Mouse (Mus musculus): ENCODE data around the gene Srrd.

Srrd gene

DNA sequence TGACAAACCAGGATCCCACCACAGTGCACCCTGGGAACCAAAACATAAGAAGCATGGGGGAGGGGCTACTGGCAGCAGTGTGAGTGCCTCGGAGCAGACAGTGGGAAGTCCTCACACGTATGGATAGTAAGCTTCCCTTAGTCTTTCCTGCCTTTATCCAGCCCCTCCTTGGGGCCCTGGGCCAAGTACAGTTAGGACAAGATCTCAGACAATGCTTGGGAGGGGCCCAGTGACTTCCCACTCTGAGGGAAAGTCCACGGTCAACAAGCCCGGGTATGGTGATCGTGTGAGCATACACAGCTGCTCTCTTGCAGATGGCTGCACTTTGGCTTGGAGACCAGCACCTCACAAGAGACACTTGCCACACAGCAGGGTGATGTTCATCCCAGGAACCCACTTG, 25.5 kb downstream of the Srrd start:
- no peak for DNase-seq (ENCODE audit: low spot score in 2 of 2)

DNA sequence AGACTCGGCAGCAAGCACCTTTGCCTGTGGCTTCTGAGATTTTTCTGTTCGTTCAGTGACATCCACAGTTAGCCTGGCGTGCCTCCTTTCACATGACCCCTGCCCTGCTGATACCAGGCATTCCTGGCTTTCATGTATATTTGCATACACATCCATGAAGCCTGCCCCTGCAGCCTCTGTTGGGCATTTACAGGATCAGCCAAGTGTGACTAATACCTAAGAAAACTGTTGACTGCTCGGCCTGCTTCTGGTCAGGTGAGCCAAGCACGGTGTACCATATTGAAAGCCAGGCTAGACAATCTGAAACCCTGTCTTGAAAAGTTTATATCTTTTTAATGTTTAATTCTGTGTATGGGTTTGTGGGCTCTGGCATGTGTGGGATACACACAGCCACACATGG, 26.4 kb downstream of the Srrd start:
- DNase-seq (ENCODE audit: low spot score in 2 of 2) = no peak

DNA sequence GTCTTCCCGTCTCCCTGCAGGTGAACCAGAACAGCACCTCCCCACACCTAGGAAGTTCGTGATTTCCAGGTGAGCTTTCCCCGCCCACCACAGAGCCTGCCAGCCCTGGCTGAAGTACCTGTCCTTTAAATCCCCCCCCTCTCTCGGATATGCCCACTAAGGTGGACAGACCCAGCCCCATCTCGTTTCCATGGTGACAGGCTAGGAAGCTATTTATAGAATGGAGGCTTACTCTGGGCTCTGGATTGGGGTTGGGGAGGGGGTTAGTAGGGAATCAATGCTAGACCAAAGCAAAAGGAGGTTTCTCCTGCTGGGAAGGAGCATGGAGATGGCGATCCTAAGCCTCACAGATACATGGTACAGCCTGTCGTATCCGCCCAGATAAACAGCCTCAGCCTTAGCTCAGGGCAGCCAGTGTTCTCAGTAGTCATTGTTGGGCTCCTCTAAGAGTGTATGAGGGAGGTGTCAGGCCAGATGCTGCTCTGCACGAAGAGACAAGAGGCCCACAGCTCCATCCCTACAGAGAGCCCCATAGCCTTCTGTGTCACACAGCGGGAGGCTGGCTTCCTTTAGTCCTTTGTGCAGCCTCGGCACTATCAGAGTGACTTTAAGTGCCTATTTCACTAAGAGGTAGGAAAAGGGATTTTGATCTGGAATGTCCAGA, 29.5 kb downstream of the Srrd start:
- DNase-seq (ENCODE audit: low spot score in 2 of 2) = no peak

DNA sequence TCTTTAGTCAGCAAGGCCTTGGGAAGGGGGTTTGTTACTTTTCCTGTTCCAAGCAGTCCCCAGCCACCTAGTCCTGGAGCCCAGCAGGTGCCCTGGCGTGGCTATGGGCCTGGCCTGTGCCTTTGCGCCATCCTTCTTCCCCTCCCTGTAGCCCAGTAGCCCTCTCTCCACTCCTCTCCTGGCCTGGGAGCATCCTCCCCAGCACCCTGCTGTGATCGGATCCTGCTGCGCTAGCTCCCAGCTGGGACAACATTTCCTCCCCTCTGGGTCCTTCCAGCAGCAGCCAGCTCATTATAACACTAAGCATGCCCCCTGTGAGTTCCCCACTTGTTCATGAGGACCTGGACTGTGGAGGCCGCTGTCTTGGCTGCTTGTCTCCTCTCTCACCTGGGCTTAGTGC, 37.0 kb downstream of the Srrd start:
- no peak for DNase-seq (ENCODE audit: low spot score in 2 of 2)

DNA sequence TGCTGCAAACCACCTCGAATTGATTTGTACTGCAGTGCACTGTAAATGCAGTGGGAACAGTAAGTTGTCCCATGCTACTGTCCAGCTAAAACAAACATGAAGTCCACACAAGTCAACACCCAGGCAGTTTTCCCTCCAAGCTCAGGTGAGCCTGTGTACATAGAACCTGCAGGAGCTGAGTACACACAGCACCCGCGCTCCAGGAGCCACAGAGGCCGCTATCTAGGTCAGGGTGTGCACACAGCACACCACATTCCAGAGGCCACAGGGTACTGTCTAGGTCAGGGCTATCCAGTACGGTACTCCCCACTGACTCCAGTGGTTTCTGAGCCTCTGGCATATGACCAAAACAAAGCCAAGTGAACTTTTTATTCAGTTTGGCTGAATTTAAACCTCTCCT, 40.5 kb downstream of the Srrd start:
- DNase-seq (ENCODE audit: low spot score in 2 of 2) = no peak

DNA sequence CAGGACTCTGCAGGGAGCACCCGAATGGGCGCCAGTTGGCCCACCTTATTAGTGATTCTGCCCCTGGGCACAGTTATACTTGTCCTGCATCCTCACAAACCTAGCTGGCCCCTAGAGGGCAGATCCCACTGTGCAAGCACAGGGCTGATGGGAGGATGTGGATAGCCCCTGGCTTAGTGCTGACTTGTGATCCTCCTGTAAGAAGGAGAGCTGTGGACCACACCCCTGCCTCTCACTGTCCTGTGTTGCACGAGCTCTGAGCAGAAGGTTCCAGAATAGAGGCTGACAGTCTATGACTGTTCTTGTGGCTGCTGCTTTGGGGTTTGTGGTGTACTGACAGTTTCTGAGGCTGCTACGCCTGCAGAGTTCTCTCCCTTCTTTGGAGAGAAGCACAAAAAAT, 41.1 kb downstream of the Srrd start:
- DNase-seq (ENCODE audit: low spot score in 2 of 2) = peak; percentile 54 to 69

DNA sequence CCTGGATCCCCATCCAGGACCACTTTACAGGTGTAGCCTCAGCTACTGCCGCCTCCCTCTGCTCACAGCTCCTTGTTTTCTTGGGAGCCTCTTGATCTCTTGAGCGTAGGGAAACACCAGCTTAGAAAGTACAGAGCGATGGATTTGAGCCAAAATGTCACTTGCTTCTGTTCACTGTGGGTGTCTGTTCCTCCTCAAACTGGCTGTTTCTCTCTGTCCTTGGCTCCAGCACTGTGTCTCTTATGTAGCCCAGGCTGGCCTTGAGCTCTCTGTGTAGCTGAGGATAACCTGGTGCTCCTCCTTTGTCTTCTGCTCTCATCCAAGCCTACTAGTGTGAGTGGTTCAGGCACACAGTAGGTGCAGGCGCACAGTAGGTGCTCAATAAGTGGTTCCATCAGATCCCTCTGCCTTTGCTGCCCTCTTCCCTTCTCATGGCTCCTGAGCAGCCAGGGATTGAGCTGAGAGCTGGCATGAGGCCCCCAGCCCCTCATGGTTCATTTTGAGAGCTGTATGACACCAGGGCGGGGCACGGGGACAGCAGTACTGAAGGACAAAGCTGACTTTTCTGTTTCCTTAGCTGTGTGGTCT, 42.0 kb downstream of the Srrd start:
- no peak for DNase-seq (ENCODE audit: low spot score in 2 of 2)

DNA sequence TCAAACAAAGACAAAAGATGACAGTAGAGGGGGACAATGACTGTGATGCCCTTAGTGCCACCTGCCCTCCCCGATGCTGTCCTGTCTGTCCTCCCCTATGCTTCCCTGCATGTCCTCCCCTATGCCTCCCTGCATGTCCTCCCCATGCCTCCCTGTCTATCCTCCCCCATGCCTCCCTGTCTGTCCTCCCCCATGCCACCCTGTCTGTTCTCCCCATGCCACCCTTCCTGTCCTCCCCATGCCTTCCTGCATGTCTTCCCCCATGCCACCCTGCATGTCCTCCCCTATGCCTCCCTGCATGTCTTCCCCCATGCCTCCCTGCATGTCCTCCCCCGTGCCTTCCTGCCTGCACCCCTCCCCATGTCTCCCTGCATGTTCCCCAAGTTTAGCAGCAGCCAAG, 42.7 kb downstream of the Srrd start:
- DNase-seq (ENCODE audit: low spot score in 2 of 2) = no peak

DNA sequence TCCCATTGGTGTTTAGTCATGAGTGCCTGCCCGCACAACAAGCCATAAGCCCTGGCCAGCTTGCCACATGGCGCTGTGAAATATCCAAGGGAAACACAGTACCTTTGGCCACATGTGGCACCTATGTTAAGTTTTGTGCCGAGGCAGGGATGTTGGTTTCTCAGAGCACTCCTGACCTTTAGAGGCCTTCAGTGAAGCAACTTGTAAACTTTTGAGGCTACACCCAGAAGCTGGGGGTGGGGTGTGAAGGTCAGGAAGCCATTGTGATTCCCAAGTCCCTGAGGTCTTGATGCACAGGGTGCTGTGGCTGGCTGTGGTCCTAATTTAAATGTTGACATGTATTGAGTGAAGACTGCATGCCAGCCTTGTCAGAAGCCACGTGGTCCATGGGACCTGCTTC, 43.4 kb downstream of the Srrd start:
- no peak for DNase-seq (ENCODE audit: low spot score in 2 of 2)

DNA sequence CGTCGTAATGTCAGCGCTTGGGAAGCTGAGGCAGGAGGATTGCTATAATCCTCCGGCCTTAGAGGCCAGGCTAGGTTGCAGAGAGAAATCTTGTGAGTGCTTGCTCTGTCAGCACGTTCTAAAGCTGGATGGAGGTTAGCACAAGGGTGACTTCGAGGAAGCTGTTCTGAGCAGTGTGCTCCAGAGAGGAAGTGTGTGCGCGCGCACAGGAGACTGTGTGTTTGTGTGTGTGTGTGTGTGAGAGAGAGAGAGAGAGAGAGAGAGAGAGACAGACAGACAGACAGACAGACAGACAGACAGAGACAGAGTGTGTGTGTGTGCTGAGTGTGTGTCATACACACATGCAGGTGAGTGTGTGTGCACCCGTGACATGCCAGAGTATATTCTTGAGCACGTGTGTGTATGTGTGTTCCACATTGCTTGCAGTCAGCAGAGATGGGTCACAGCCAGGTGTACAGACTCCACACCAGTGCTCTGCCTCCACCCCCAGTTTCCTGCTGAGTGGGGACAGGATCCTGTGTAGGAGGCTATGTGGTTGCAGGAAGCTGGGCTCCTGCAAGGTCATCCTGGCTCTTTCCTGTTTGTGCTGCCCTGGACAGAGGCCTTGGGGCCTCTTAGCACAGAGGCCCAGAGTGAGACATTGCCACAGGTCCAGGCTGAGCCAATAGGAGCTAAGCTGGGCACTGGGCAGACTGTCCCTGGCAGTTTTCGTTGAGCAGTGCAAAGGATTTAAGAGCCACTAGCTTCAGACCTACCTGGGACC, 44.4 kb downstream of the Srrd start:
- no peak for DNase-seq (ENCODE audit: low spot score in 2 of 2)

DNA sequence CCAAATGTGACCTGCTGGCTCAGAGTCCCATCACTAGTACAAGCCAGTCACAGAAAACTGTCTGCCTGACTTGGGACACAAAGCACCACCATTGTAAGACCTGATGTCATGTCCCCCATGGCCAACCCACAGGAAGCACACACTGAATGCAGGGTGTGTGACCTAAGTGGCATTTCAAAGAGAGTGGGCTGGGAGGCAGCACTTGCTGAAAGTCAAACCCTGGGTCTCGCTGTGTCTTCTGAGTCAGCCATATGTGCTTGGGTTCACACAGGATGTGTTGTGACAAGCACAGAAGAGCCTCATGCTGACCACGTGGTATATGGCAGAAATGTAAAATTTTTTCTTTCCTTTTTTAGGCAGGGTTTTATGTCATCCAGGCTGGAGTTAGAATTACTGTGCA, 45.6 kb downstream of the Srrd start:
- DNase-seq (ENCODE audit: low spot score in 2 of 2) = peak; percentile 86 to 92

DNA sequence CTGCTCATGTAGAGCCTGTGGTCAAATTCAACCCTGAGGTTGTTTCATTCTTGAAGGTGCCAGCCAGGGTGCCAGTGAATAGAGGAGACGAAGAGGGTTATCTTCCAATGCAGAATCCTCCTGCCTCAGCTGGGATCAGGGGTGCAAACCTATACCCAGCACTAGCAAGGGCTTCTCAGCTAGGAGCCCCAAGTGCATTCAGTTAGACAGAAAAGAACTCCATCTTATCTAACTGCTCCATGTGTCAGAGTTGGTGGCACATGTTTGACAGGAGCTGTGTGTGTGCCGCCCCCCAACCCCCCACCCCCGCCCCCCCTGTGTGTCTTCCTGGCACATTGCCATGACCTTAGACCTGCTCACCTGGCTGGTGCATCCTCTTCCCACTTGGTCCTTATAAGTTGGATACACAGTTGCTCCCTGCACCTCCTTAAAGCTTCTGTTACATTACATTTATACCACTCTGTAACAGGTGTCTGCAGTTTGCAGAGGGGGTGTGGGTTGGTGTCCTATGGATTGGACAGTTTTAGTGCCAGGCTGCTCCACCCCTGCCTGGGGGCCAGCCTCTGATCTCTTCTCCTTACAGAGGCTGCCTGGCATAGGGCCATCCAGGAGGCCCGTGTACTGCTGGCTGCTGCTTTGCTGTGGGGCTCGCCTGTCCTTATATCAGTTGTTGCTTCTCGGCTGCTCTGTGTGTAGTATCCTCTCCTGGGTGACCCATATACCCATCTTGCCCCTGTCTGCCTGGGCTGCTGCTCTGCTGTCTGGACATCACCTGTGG, 46.2 kb downstream of the Srrd start:
- DNase-seq (ENCODE audit: low spot score in 2 of 2) = peak in 1 of 2 experiments; percentile 57

DNA sequence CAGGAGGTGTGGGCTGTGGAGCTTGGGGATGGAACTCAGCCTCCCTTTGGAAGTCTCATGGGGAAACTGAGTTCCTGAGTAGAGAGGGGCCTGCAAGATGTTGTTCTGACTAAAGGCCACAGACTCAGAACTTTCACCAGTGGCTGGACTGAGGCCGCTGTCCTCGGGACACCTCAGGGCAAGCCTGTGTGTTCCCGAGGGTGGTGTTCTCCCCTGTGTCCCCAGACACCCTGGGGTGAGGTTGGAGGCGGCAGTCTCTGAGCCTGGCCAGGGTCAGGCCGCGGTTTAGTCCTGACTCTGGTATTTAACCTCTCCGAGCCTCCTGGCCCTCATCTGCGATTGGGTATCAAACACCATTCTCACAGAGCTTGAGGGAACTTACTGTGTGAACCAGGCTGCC, 47.3 kb downstream of the Srrd start:
- no peak for DNase-seq (ENCODE audit: low spot score in 2 of 2)

DNA sequence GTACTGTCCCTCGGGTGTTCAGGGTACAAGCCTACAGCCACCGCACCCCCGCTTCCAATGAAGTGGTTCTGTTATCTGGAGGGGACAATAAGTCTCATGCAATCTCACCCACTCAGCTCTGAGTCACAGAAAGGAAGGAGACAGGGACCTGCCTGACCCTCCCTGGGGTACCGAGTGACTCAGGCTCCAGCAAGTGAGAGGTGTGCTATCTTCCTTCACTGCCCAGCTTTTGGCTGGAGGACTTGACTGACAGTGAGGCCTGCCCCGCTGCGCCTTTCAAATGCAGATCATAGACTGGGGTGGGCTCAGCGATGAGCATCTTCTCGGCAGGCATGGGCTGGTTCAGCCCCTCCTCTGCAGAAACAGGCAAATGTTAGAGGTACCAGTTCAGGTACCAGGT, 47.7 kb downstream of the Srrd start:
- DNase-seq (ENCODE audit: low spot score in 2 of 2) = peak in 1 of 2 experiments; percentile 42

DNA sequence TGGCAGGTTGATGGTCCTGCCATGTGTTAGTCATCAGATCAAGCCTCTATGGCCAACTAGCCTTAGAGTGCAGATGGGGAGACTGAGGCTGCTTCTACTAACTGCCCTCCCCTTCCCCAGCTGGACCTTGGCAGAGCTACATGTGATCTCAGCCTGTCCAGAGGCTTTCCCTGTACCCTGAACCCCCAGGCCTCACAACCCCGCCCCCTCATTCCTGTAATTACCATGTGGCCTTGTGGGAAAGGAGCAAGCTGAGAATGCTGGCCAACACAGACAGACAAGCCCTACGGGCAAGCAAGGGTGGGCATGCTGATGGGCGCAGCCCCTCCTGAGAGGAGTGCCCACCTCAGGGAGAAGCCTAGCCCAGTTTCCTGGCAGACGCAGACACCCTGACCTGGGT, 48.1 kb downstream of the Srrd start:
- DNase-seq (ENCODE audit: low spot score in 2 of 2) = no peak

DNA sequence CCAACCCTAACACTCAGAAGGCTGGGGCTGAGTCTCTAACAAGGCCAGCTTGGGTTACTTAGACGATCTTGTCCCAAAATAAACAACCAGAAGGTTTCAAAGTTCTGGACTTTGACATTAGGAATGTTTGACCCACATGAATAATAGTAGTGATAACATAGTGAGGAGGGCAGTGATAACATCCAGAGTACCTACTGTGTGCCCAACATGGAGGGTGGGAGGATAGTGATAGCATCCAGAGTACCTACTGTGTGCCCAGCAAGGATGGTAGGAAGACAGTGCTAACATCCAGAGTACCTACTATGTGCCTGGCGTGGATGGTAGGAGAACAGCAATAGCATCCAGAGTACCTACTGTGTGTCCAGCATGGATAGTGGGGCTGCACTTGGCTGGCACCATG, 49.0 kb downstream of the Srrd start:
- no peak for DNase-seq (ENCODE audit: low spot score in 2 of 2)

DNA sequence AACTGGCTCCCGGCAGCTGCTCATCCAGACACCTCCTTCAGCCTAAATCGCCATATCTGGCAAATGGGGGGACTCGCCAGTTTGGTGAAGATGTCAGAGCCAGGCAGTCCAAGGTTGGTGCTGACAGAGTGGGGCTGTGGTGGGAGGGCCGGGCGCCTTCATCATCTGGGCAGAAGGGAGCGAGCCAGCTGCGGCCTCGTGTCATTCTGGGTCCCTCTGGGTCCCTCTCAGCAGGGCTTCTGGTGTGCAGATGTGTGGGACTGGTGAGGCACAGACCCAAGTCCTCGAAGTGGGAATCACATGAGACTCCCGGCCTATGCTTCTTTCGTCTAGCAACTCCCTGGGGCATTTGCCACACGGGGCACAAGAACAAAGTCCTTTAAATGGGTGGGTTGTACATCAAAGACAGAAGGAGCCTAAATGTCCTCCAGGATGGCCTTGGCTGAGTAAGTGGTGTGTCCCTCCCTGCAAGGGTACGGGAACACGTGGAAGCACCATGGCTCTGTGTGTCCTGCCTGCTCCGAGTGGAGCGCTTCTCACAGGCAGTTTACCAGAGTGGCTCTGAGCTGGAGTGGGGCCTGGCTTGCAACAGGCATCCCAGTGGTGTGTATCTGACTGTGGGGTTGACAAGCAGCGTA, 50.4 kb downstream of the Srrd start:
- no peak for DNase-seq (ENCODE audit: low spot score in 2 of 2)

DNA sequence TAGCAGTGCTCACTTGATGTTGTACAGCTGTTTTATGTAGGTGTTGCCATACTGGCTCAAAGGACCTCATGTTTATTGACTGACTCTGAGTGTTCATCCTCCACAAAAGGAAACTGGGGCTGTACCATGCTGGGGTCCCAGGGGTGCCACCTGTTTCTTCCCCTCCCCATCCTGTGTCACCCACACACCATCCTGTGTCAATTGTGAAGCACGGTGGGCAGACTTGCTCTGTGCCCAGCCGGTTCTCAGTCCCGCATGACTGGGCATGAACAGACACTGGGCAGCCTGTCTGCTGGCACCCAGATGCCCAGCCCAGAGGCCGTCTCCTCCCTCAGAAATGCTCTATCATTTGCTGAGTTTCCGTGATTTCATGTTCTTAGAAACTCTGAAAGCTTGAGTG, 51.0 kb downstream of the Srrd start:
- DNase-seq (ENCODE audit: low spot score in 2 of 2) = peak; percentile 77 to 79

DNA sequence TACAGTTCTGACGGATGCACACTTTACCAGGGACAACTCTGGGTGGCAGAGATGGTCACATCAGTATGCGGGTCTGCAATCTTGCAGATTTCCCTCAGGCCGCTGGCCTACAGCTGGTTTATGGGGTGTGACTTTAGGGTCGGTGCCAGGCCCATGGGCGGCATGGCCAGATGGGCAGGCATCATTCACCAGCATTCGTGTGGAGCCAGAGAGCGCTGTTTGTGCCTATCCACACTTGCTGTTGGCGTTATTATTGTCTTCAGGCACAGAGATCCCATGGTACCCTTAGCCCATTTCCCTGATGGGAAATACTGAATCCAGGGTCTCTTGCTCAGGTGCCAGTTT, 52.3 kb downstream of the Srrd start:
- DNase-seq (ENCODE audit: low spot score in 2 of 2) = no peak

DNA sequence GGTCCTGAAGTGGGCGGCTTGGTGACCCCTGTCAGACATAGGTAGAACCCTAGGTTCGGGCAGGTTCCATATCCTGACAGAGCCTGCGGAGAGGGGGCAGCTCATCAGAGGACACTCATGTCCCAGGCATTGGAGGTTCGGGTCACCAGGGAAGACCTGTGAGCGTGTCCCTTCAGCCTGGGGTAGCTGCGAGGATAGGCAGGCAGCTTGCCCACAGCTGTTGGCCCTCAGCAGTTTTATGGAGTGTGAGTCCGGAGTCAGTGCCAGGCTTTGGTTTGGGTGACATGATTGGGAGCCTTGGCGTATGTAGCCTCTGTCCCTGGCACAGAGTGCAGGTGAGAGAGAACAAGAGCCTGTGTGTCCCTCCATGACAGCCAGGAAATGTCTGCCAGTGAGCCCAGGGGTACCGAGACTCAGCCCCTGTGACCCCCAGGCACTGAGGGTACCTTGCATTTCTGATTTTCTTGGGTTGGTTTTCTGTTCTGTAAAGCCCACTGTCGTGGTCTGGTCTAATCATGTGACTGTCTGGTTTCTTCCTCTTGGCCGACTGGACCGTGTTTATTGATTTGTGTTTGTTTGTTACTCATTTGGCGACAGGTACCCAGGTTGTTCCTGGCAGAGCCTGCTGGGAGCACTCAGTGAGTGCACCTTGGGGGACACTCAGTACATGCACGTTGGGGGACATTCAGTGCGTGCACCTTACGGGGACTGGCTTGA, 52.9 kb downstream of the Srrd start:
- DNase-seq (ENCODE audit: low spot score in 2 of 2) = no peak

DNA sequence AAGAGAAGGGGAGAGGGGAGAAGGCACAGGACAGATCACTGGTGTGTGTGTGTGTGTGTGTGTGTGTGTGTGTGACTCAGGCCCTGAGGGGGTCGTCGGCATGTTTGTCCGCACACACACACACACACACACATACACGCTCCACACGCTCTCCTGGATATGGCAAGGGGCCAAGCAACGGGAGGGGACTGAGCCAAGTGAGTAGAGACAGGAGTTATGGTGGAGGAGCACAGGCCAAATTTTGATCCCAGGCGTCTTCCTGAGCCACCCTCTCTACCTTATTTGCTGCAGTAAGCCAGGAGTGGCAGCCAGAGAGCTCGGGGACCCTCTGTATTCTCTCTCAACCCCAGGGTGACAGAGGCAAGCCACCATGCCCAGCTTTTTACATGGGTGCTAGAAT, 53.6 kb downstream of the Srrd start:
- no peak for DNase-seq (ENCODE audit: low spot score in 2 of 2)
